Mouse (Mus musculus) hindbrain, embryonic 16.5 days (tissue): Measurements from ENCODE around the gene Fastkd5. TPM values are rescaled to one million over a fixed set of nuclear protein-coding genes. Genes with fewer than 3 reads are reported as not detected.
A peak's percentile ranks its signal among the peaks of the same experiment; 100 is the strongest.
"Not testable (repeated sequence)": the region's sequence is repeated elsewhere in the genome, so short reads cannot be mapped to it uniquely, and the experiment has no call there.

ENCODE experiments used
- ATAC-seq: fragments of 200-750 bp; cut with Nextera tagmentation; 2 replicates; pipeline ENCODE4 v1.8.0; 2017; ENCODE audit warnings: moderate TSS enrichment, moderate library complexity
- H3K27ac ChIP-seq: fragments of 300-500 bp; sonication (generic); 2 replicates; pipeline ENCODE4 v1.5.1; 2014; ENCODE audit warnings: low read depth, mild to moderate bottlenecking, control low read depth, low read length, moderate library complexity
- H3K27me3 ChIP-seq: fragments of 300-500 bp; sonication (generic); replicated peaks from 2 replicates; pipeline ENCODE4 v1.6.1; 2014; ENCODE audit warnings: low read length; ENCODE audit not compliant: control insufficient read depth, insufficient read depth
- H3K36me3 ChIP-seq: fragments of 300-500 bp; sonication (generic); 2 replicates; pipeline ENCODE4 v1.6.1; 2014; ENCODE audit warnings: mild to moderate bottlenecking, low read length, moderate library complexity, mixed read lengths; ENCODE audit not compliant: control insufficient read depth, insufficient read depth
- H3K4me1 ChIP-seq: fragments of 300-500 bp; sonication (generic); 2 replicates; pipeline ENCODE4 v1.6.1; 2014; ENCODE audit warnings: low read depth, low read length; ENCODE audit not compliant: control insufficient read depth, insufficient read depth
- H3K4me2 ChIP-seq: fragments of 300-500 bp; sonication (generic); 2 replicates; pipeline ENCODE4 v1.6.1; 2014; ENCODE audit warnings: mild to moderate bottlenecking, low read length, control low read depth, moderate library complexity
- H3K4me3 ChIP-seq: fragments of 300-500 bp; sonication (generic); 2 replicates; pipeline ENCODE4 v1.5.1; 2014; ENCODE audit warnings: mild to moderate bottlenecking, low read length, control low read depth, moderate library complexity
- H3K9ac ChIP-seq: fragments of 300-500 bp; sonication (generic); 2 replicates; pipeline ENCODE4 v1.6.1; 2014; ENCODE audit warnings: low read depth, mild to moderate bottlenecking, control low read depth, low read length, moderate library complexity
- H3K9me3 ChIP-seq: fragments of 300-500 bp; sonication (generic); 2 replicates; pipeline ENCODE4 v1.6.1; 2014; ENCODE audit warnings: mild to moderate bottlenecking, low read length, moderate library complexity; ENCODE audit not compliant: control insufficient read depth
- WGBS: fragments of 180-500 bp; shearing (Covaris S2); extraction: QIAGEN DNeasy Blood & Tissue Kit; methylation state at CpG from one replicate; pipeline ENCODE4 v1.1.7; 2014; 5-methylcytosine and 5-hydroxymethylcytosine counted together
- polyA plus RNA-seq: library from polyadenylated mRNA; unstranded; fragments of >200 nt; fragmentation: Nextera tagmentation; extraction: Ambion mirVana; gene quantifications from 2 replicates; pipeline ENCODE4 v1.2.1, GENCODE M21; 2015

The Fastkd5 gene
- polyA plus RNA-seq, 1 experiment from 2014 or later = 9.7 TPM

GRCm38 (mm10) chr2:130655660-130656339, 26.0 kb upstream of the Fastkd5 start:
- 95% methylated on average over 6 of the region's 6 CpGs for WGBS
- Histone ChIP-seq H3K27me3 (no peaks in the 10 kb centered on the region), H3K4me1 (no peaks in the 10 kb centered on the region), H3K9ac (no peak overlapping the region), H3K27ac (no peak overlapping the region), H3K36me3 (peaks cover 41% of the 10 kb centered on the region), H3K4me3 (no peak overlapping the region), H3K4me2 (no peak overlapping the region), H3K9me3 (no peaks in the 10 kb centered on the region)
- ATAC-seq = no peak

GRCm38 (mm10) chr2:130653760-130654159, 23.9 kb upstream of the Fastkd5 start:
- Histone ChIP-seq H3K9ac (no peak overlapping the region), H3K9me3 (no peaks in the 10 kb centered on the region), H3K4me2 (no peak overlapping the region), H3K4me1 (no peaks in the 10 kb centered on the region), H3K36me3 (peaks cover 33% of the 10 kb centered on the region), H3K27me3 (no peaks in the 10 kb centered on the region), H3K27ac (no peak overlapping the region), H3K4me3 (no peak overlapping the region)
- WGBS = 96% methylated on average over 1 of the region's 1 CpGs
- no peak for ATAC-seq

- Histone ChIP-seq H3K27me3 (no peaks in the 10 kb centered on the region), H3K4me3 (no peak overlapping the region), H3K4me1 (no peaks in the 10 kb centered on the region), H3K27ac (no peak overlapping the region), H3K9me3 (no peaks in the 10 kb centered on the region), H3K9ac (no peak overlapping the region), H3K36me3 (peaks cover 29% of the 10 kb centered on the region), H3K4me2 (no peak overlapping the region)
- no peak for ATAC-seq
- 94% methylated on average over 2 of the region's 2 CpGs for WGBS
Observed at GRCm38 (mm10) chr2:130653303-130653702, 23.5 kb upstream of the Fastkd5 start.

GRCm38 (mm10) chr2:130649028-130649427, 19.2 kb upstream of the Fastkd5 start:
- H3K36me3 ChIP-seq = not testable (repeated sequence)

GRCm38 (mm10) chr2:130645198-130645597, 15.4 kb upstream of the Fastkd5 start:
- Histone ChIP-seq H3K27ac (no peak overlapping the region), H3K4me1 (peaks cover 17% of the 10 kb centered on the region), H3K9me3 (no peaks in the 10 kb centered on the region), H3K4me3 (no peak overlapping the region), H3K36me3 (no peaks in the 10 kb centered on the region; the same call in 1 of the 2 replicates), H3K9ac (no peak overlapping the region), H3K4me2 (no peak overlapping the region), H3K27me3 (no peaks in the 10 kb centered on the region)
- no peak for ATAC-seq
- 84% methylated on average over 4 of the region's 4 CpGs for WGBS

More at GRCm38 (mm10) chr2:130649028-130649427, 19.2 kb upstream of the Fastkd5 start:
- H3K27me3 ChIP-seq, H3K4me2 ChIP-seq, H3K4me3 ChIP-seq, H3K9me3 ChIP-seq, H3K27ac ChIP-seq, H3K9ac ChIP-seq, ATAC-seq, H3K4me1 ChIP-seq: not testable (repeated sequence)
- 83% methylated on average over 6 of the region's 6 CpGs for WGBS

- 3% methylated on average over 39 of the region's 40 CpGs for WGBS
- Histone ChIP-seq H3K4me3 (peak within 1 kb of the TSS; percentile 75), H3K4me1 (peaks cover 17% of the 10 kb centered on the region), H3K27me3 (0 out of 2 replicates have a peak, but pooled peaks cover 2% of the 10 kb centered on the region), H3K27ac (peak within 1 kb of the TSS; percentile 78), H3K9ac (peak within 1 kb of the TSS; percentile 85), H3K4me2 (peak within 1 kb of the TSS; percentile 79), H3K36me3 (no peaks in the 10 kb centered on the region), H3K9me3 (no peaks in the 10 kb centered on the region)
- ATAC-seq = peak; percentile 95
Observed at GRCm38 (mm10) chr2:130642684-130643369, 13.0 kb upstream of the Fastkd5 start, which contains the start of gene Lzts3. Gene Lzts3, minus strand, starts transcription at chr2:130642803.

- Histone ChIP-seq H3K9ac (peak overlapping the region; percentile 85), H3K36me3 (no peaks in the 10 kb centered on the region), H3K4me3 (peak overlapping the region; percentile 75), H3K4me2 (peak overlapping the region; percentile 79), H3K4me1 (peaks cover 17% of the 10 kb centered on the region), H3K27ac (peak overlapping the region; percentile 78), H3K9me3 (no peaks in the 10 kb centered on the region), H3K27me3 (peaks cover 5% of the 10 kb centered on the region)
- WGBS = 0% methylated on average over 21 of the region's 27 CpGs
- peak; percentile 72 for ATAC-seq
Observed at GRCm38 (mm10) chr2:130642197-130642660, 12.4 kb upstream of the Fastkd5 start.

GRCm38 (mm10) chr2:130641351-130642025, 11.7 kb upstream of the Fastkd5 start:
- H3K27me3 ChIP-seq = peaks cover 12% of the 10 kb centered on the region
- no peaks in the 10 kb centered on the region for H3K9me3 ChIP-seq
- peak overlapping the region; percentile 75 for H3K4me3 ChIP-seq
- ATAC-seq = no peak
- no peaks in the 10 kb centered on the region for H3K36me3 ChIP-seq
- H3K4me2 ChIP-seq = peak overlapping the region; percentile 79
- peak overlapping the region; percentile 85 for H3K9ac ChIP-seq
- WGBS = 71% methylated on average over 6 of the region's 6 CpGs
- H3K4me1 ChIP-seq = peaks cover 17% of the 10 kb centered on the region
- H3K27ac ChIP-seq = peak overlapping the region; percentile 78; the same call in 1 of the 2 replicates

- Histone ChIP-seq H3K36me3 (peaks cover 9% of the 10 kb centered on the region; the same call in 1 of the 2 replicates), H3K4me2 (no peak overlapping the region), H3K4me3 (no peak overlapping the region), H3K9me3 (no peaks in the 10 kb centered on the region), H3K4me1 (peaks cover 33% of the 10 kb centered on the region), H3K9ac (no peak overlapping the region), H3K27me3 (peaks cover 33% of the 10 kb centered on the region), H3K27ac (no peak overlapping the region)
- no peak for ATAC-seq
- 85% methylated on average over 6 of the region's 6 CpGs for WGBS
Observed at GRCm38 (mm10) chr2:130639276-130639675, 9.4 kb upstream of the Fastkd5 start.
